In genomic region chr1:150497690-150498089, GRCm38 (mm10) we compare ENCODE assay signal across 9 mouse cellular contexts. TPM values are rescaled to one million over a fixed set of nuclear protein-coding genes. Genes with fewer than 3 reads are reported as not detected.
DNase-seq lines count a peak whose midpoint lies in the region; ATAC-seq and TF ChIP-seq lines count a peak whose summit lies in the region.
"Had no signal": no experiment of that assay in that cellular context is flagged by ENCODE, and none has a peak within 500 bp of the region (broad histone marks: within the 10 kb centered on the region; RNA-seq: fewer than 3 reads in every experiment).

No protein-coding gene starts in this region.

- no peaks in the 10 kb centered on the region for H3K9me3 ChIP-seq in forebrain, embryonic 13.5 days (replicated peaks)

- H3K4me1 ChIP-seq in cerebellum, adult 2 months (ENCODE audit: control insufficient read depth, insufficient read depth, low read length): no peaks in the 10 kb centered on the region
- no peaks in the 10 kb centered on the region for H3K4me1 ChIP-seq in forebrain, embryonic 13.5 days
- H3K4me1 ChIP-seq: heart, embryonic 13.5 days had no signal

- peak; percentile 87 for TF ChIP-seq CTCF in layer of hippocampus, adult 2 months (conservative IDR thresholded peaks at IDR 0.05)
- no peak for TF ChIP-seq CTCF in cerebellum, adult 2 months (IDR thresholded peaks at IDR 0.05; ENCODE audit: borderline replicate concordance, insufficient read depth, low read depth, low read length)

- H3K9ac ChIP-seq in forebrain, embryonic 13.5 days: no peak overlapping the region
- H3K9ac ChIP-seq: heart, embryonic 13.5 days had no signal

- 52% methylated on average over 2 of the region's 2 CpGs for WGBS in cerebellum, adult 2 months
- 70% methylated on average over 2 of the region's 2 CpGs for WGBS in forebrain, embryonic 13.5 days

- no peak for TF ChIP-seq POLR2A in cerebellum, adult 2 months (IDR thresholded peaks at IDR 0.05; ENCODE audit: borderline replicate concordance, insufficient read depth, low read length)

- H3K27me3 ChIP-seq in cerebellum, adult 2 months (ENCODE audit: control insufficient read depth, insufficient read depth, low read length): no peaks in the 10 kb centered on the region
- H3K27me3 ChIP-seq in forebrain, embryonic 13.5 days: no peaks in the 10 kb centered on the region
- H3K27me3 ChIP-seq: heart, embryonic 13.5 days had no signal

- H3K4me2 ChIP-seq in forebrain, embryonic 13.5 days: no peak overlapping the region
- H3K4me2 ChIP-seq: heart, embryonic 13.5 days had no signal

- no peaks in the 10 kb centered on the region for H3K36me3 ChIP-seq in forebrain, embryonic 13.5 days (ENCODE audit: poor library complexity, severe bottlenecking)
- H3K36me3 ChIP-seq: heart, embryonic 13.5 days had no signal

- DNase-seq in adrenal gland, adult 8-10 months: peak; percentile 8
- DNase-seq in adrenal gland, postnatal 4 days (ENCODE audit: low spot score in 2 of 2): no peak
- DNase-seq in layer of hippocampus, adult 2 months (ENCODE audit: low spot score in 2 of 2): peak in 1 of 2 experiments; percentile 29
- DNase-seq in layer of hippocampus, adult 9-11 months: no peak
- DNase-seq in adrenal gland, postnatal 10 days: peak; percentile 29
- DNase-seq in cerebellum, adult 2 months: no peak

- ATAC-seq in megakaryocyte, adult 5-6 weeks (ENCODE audit: poor library complexity, severe bottlenecking): peak; percentile 67
- no peak for ATAC-seq in forebrain, embryonic 13.5 days

- H3K4me3 ChIP-seq in layer of hippocampus, adult 2 months: no peak overlapping the region
- no peak overlapping the region for H3K4me3 ChIP-seq in cerebellum, adult 2 months (replicated peaks; ENCODE audit: insufficient read depth, low read depth, low read length)
- no peak overlapping the region for H3K4me3 ChIP-seq in forebrain, embryonic 13.5 days
- H3K4me3 ChIP-seq: heart, embryonic 13.5 days had no signal

- no peak overlapping the region for H3K27ac ChIP-seq in layer of hippocampus, adult 2 months
- H3K27ac ChIP-seq in cerebellum, adult 2 months (ENCODE audit: insufficient read depth, low read length): no peak overlapping the region
- H3K27ac ChIP-seq in forebrain, embryonic 13.5 days: no peak overlapping the region
- H3K27ac ChIP-seq: heart, embryonic 13.5 days had no signal

RNA-seq across cellular contexts. Expression of gene Prg4, which starts 31.7 kb away (rescaled TPM):
- 1 to 10 TPM; 2.6 to 6.2 (median 3.9) TPM for total RNA-seq in adrenal gland, adult 8-10 months (2022)
- total RNA-seq in adrenal gland, postnatal 4 days (2021): 1 to 10 TPM; 1.1 to 3.2 TPM
- total RNA-seq in layer of hippocampus, adult 2 months (2021): 1 to 10 TPM in 1 of 2 experiments, under 1 TPM in 1; 0.97 to 1.3 TPM
- 1 to 10 TPM; 7.0 to 9.9 TPM for total RNA-seq in adrenal gland, postnatal 10 days (2021)
- total RNA-seq in megakaryocyte, adult 5-6 weeks (2015): 0.78 and 0.98 TPM in 2 replicates
- total RNA-seq in megakaryocyte, adult 5-6 weeks (2017): not detected in 2 replicates
- 0.67 and 2.7 TPM in 2 replicates for polyA plus RNA-seq in cerebellum, adult 2 months (2012; rRNA removed)
- polyA plus RNA-seq in forebrain, embryonic 13.5 days (2015; fragmentation: Nextera tagmentation; extraction: Ambion mirVana): 0.63 and 0.77 TPM in 2 replicates

Comparison
In these comparisons a context has a peak if more than half of its experiments do, and no peak if none do; other contexts are left out.
1. DNase-seq: peak in adrenal gland, adult 8-10 months (single experiment) and adrenal gland, postnatal 10 days (single experiment); none in adrenal gland, postnatal 4 days (0 of 2), layer of hippocampus, adult 9-11 months (single experiment) and cerebellum, adult 2 months (0 of 2).